Mouse (Mus musculus): ENCODE data around the gene Arf6. TPM values are rescaled to one million over a fixed set of nuclear protein-coding genes. Genes with fewer than 3 reads are reported as not detected.
"Not testable (repeated sequence)": the region's sequence is repeated elsewhere in the genome, so short reads cannot be mapped to it uniquely, and the experiment has no call there.

Gene Arf6
- total RNA-seq (2021): 10 to 100 TPM; 20.1 to 23.5 TPM
- long read RNA-seq, experiment 1, transcript Arf6-201 (2 exons, 1,534 nt): major isoform, 36 of 43 reads
- long read RNA-seq, experiment 1, partial matches to known transcripts: 0 of 43 reads
- long read RNA-seq, experiment 1, other reads (novel, unspliced or antisense): 7 of 43 reads
- long read RNA-seq, experiment 2, transcript Arf6-201 (2 exons, 1,534 nt): major isoform, 38 of 45 reads
- long read RNA-seq, experiment 2, partial matches to known transcripts: 0 of 45 reads
- long read RNA-seq, experiment 2, other reads (novel, unspliced or antisense): 7 of 45 reads

- DNase-seq: peak; percentile 98
Measured at GRCm38 (mm10) chr12:69371854-69372671, at the start of gene Arf6, which contains the start of gene Gm9887. TSS of gene Arf6 (plus strand) at chr12:69372150. TSS of gene Gm9887 (minus strand) at chr12:69372458.

- no peak for DNase-seq
Measured at GRCm38 (mm10) chr12:69331187-69331586, 40.8 kb upstream of the Arf6 start.

GRCm38 (mm10) chr12:69332147-69332546, 39.8 kb upstream of the Arf6 start:
- DNase-seq: no peak

GRCm38 (mm10) chr12:69333547-69333946, 38.4 kb upstream of the Arf6 start:
- no peak for DNase-seq

GRCm38 (mm10) chr12:69349928-69350327, 22.0 kb upstream of the Arf6 start:
- DNase-seq: no peak

- DNase-seq: no peak
Measured at GRCm38 (mm10) chr12:69351685-69352084, 20.3 kb upstream of the Arf6 start.

- peak; percentile 81 for DNase-seq
Measured at GRCm38 (mm10) chr12:69356546-69357299, 15.2 kb upstream of the Arf6 start, which contains the start of gene Nemf. TSS of gene Nemf (minus strand) at chr12:69357165.

GRCm38 (mm10) chr12:69357300-69357646, 14.7 kb upstream of the Arf6 start:
- DNase-seq: no peak

- DNase-seq: peak; percentile 31
Measured at GRCm38 (mm10) chr12:69360655-69360996, 11.3 kb upstream of the Arf6 start.

- DNase-seq: peak; percentile 97
Measured at GRCm38 (mm10) chr12:69360997-69361899, 10.7 kb upstream of the Arf6 start.

- no peak for DNase-seq
Measured at GRCm38 (mm10) chr12:69361919-69362318, 10.0 kb upstream of the Arf6 start.

- no peak for DNase-seq
Measured at GRCm38 (mm10) chr12:69362388-69362787, 9.6 kb upstream of the Arf6 start.

- not testable (repeated sequence) for DNase-seq
Measured at GRCm38 (mm10) chr12:69363110-69363509, 8.8 kb upstream of the Arf6 start.

GRCm38 (mm10) chr12:69363899-69364762, 7.8 kb upstream of the Arf6 start:
- DNase-seq: peak; percentile 81

GRCm38 (mm10) chr12:69365757-69366156, 6.2 kb upstream of the Arf6 start:
- no peak for DNase-seq

- no peak for DNase-seq
Measured at GRCm38 (mm10) chr12:69366424-69366823, 5.5 kb upstream of the Arf6 start.

- no peak for DNase-seq
Measured at GRCm38 (mm10) chr12:69367557-69367956, 4.4 kb upstream of the Arf6 start.

GRCm38 (mm10) chr12:69370936-69371335, 1.0 kb upstream of the Arf6 start:
- no peak for DNase-seq

- DNase-seq: no peak
Measured at GRCm38 (mm10) chr12:69371421-69371853, 513 bp upstream of the Arf6 start.

- DNase-seq: peak; percentile 17
Measured at GRCm38 (mm10) chr12:69372731-69373331, 881 bp downstream of the Arf6 start.

Measured in gastrocnemius, postnatal 25 days (tissue).